Mouse (Mus musculus) testis, adult 10 weeks (tissue): ENCODE measurements around the gene Zc3h12a. TPM values are rescaled to one million over a fixed set of nuclear protein-coding genes. Genes with fewer than 3 reads are reported as not detected.

Source experiments
- polyA plus RNA-seq: library from polyadenylated mRNA; stranded (reverse); fragments of 350-450 nt; fragmentation: Illumina TruSeq; extraction: RNeasy Lipid Tissue Mini Kit (QIAGEN cat#74804); gene quantifications from one replicate; pipeline ENCODE4 v1.2.3, GENCODE M21; 2014; ENCODE audit warnings: low read depth, low replicate concordance

Gene Zc3h12a
- polyA plus RNA-seq: not detected

DNA sequence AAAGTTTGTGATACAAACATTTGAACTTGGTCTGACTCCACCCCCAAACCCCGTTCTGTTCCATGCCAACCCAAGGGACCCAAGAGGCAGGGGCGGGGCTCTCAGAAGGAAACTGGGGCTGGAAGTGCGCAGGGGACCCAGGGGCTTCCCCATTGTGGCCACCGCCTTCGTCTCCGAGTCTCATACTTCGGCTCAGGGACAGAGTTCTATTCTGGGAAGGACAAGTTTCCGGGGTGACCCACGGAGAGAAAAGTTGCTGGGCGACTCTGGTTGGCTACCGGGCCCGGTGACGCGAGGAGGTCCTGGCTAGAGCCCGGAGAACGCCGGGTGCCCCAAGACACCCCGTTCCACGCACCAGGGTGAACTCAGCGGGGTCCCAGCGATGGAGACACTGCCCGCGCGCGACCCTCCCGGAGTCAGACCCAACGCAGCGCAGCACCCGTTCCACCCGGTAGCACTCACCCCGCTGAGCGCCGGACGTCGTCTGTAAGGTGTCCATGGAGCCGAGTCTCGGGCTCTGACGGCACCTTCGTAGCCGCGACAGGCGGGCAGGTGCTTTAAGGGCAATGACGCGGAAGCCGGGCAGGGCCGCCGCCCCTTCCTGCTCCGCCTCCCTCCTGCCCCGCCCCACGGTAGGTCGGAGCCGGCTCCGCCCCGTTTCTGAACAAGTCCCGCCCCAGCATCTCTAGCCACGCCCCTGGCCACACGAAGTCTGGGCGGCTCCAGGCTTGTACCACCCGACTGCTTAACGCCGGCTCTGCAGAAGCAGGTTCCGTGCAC, at the start of gene Zc3h12a:
TSS of gene Zc3h12a (minus strand) at position 536 of the 780 bp plus-strand sequence.

DNA sequence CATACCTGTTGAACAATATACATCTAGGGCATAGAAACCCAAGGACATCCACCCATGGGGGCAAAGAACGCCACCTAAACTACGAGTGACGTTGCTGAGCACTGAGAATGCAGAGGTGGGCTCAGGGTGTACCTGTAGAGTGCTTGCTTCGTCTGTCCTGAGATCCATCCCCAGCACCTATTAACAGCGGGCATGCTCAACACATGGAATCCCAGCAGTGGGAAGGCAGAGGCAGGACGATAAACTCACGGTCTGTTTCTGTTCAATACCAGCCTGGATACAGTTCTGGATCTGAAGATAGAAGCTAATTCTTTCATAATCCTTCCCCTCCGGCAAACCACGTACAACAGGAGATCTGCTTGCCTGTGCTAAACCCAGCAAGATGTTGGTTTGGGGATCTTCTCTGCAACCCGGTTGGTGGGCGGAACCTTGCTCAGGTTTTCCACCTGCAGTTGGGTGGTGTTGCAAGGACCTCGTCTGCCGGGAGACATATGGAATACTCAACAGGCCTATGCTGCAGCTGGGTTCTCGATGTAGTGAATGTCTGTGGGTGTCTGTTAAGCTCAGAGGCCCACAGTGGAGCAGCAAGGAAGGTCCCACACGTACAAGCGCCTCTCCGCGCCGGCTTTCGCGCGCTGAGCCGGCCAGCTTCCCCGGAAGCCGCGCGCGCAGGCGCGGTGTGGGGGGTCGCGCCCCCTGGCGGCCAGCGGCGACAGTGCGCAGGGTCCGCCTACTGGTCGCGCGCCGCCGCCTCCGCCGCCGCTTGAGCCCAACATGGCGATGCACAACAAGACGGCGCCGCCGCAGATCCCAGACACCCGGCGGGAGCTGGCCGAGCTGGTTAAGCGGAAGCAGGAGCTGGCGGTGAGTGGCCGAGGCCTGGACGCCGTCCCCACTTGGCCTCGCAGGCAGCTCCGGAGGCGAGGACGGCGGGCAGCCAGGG, 43.0 kb downstream of the Zc3h12a start, which contains the start of gene Meaf6:
TSS of gene Meaf6 (plus strand) at position 732 of the 943 bp plus-strand sequence.

Other genes starting within 250 kb of the Zc3h12a start
- 0.90 TPM for gene Epha10, start 246.9 kb downstream of the Zc3h12a start, polyA plus RNA-seq
- 6.5 TPM for gene 9930104L06Rik, start 190.8 kb downstream of the Zc3h12a start, polyA plus RNA-seq
- gene Cdca8, start 188.5 kb downstream of the Zc3h12a start, polyA plus RNA-seq: 97.7 TPM
- gene Rspo1, start 141.4 kb downstream of the Zc3h12a start, polyA plus RNA-seq: 0.57 TPM
- gene Gnl2, start 111.3 kb downstream of the Zc3h12a start, polyA plus RNA-seq: 98.4 TPM
- 56.0 TPM for gene Dnali1, start 62.1 kb downstream of the Zc3h12a start, polyA plus RNA-seq
- 28.3 TPM for gene Snip1, start 61.2 kb downstream of the Zc3h12a start, polyA plus RNA-seq
- gene Meaf6, start 42.7 kb downstream of the Zc3h12a start, polyA plus RNA-seq: 46.8 TPM